Mouse (Mus musculus): ENCODE measurements around the gene Jag2.

- TF ChIP-seq E2F4 (IDR thresholded peaks at IDR 0.05; ENCODE audit: insufficient read depth) (no peak), POLR2A (IDR thresholded peaks at IDR 0.05; ENCODE audit: insufficient read length, low read depth) (no peak), MYOG (IDR thresholded peaks at IDR 0.05; ENCODE audit: control insufficient read depth in 1 of 3, insufficient read depth in 1 of 3, insufficient read length in 2 of 3, low read depth in 2 of 3) (no peak), SRF (IDR thresholded peaks at IDR 0.05; ENCODE audit: control insufficient read depth, insufficient read length, low read depth) (no peak), USF1 (IDR thresholded peaks at IDR 0.05; ENCODE audit: low read depth) (no peak), POLR2AphosphoS2 (IDR thresholded peaks at IDR 0.05; ENCODE audit: insufficient read length, low read depth) (no peak), MYOD1 (IDR thresholded peaks at IDR 0.05; ENCODE audit: control insufficient read depth in 1 of 3, insufficient read length in 2 of 3, low read depth in 2 of 3) (no peak), CEBPB (IDR thresholded peaks at IDR 0.05; ENCODE audit: insufficient read depth, poor library complexity, severe bottlenecking) (no peak)
Observed at GRCm38 (mm10) chr12:112921518-112921917, 8.1 kb downstream of the Jag2 start.
